Mouse (Mus musculus) adrenal gland, postnatal 10 days (tissue): ENCODE data around the gene A930033H14Rik. TPM values are rescaled to one million over a fixed set of nuclear protein-coding genes. Genes with fewer than 3 reads are reported as not detected.

Experiments used
- DNase-seq: peaks from one replicate; pipeline ENCODE4 v3.0.0; 2021; ENCODE audit warnings: mixed read lengths
- total RNA-seq, 2 experiments: library from RNA; stranded (reverse); gene quantifications; 2 replicates each; pipeline ENCODE4 v1.2.3; 2021

A930033H14Rik gene
- total RNA-seq, 2 experiments from 2014 or later: 2.5 to 4.4 TPM

DNA sequence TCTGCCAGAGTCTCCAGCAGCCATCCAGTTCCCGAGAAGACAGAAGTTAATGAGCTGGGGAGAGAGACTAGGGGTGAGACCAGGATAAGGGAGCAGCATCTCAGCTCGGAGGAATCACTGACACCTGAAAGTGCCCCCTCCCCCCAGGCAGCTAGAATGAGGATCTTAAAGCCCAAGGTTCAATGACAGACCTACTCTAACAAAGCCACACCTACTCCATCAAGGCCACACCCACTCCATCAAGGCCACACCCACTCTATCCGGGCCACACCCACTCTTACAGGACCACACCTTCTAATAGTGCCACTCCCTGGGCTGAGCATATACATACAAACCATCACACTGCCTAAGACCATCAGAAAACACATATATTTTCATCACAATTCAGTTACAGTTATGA is 24.3 kb upstream of the A930033H14Rik start:
- no peak for DNase-seq

GRCm38 (mm10) chr10:69225951-69226350 is 13.1 kb upstream of the A930033H14Rik start:
- no peak for DNase-seq

DNA sequence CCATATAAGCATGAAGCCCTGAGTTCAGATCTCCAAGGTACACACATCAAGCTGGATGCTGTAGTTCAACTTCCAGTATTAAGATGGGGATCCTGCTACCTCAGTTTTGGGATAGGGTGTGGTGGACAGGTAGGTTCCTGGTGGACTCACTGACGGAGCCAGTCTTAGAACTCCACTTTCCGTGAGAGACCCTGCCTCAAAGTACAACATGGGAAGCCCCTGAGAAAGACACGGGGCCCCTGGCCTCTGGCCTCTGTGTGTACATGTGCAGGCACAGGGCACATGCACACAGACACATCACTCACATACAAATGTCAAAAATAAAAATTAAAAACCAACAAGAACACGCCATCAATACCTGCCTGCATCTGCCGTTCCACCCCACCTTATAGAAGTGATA is 12.6 kb upstream of the A930033H14Rik start:
- DNase-seq: no peak

DNA sequence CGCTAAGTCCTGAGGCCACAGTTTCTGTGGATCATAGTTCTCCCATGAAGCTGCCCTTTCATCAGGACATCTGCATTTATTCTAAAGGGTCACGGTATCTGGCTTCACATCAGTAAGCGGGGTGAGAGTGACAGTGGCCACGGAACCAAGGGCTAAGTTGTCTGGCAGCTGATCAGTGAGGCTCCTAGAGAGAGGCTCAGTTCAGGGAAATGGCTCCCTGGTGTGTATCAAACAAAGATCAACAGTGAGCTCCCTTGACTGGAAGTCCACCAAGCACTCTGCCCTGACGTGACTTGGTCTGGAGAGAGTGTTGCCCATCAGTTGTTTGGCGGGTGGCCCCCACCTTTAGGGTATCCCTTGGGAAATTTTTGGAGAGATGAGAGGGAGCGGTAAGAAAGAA is 11.4 kb upstream of the A930033H14Rik start:
- DNase-seq: no peak

- no peak for DNase-seq
Observed at GRCm38 (mm10) chr10:69223232-69223631, 10.3 kb upstream of the A930033H14Rik start.

DNA sequence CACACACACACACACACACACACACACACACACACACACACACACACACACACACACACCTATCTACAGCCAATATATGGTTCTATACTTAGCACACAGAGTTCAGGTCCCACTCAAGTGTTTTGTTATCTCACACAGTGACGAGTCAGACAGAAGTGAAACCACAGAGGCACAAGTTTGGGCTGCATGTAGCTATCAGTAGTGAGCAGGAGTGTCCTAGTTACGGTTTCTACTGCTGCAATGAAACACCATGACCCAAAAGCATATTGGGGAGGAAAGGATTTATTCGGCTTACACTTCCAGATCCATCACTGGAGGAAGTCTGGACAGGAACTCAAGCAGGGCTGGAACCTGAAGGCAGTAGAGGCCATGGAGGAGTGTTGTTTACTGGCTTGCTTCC is 9.1 kb upstream of the A930033H14Rik start:
- DNase-seq: no peak

DNA sequence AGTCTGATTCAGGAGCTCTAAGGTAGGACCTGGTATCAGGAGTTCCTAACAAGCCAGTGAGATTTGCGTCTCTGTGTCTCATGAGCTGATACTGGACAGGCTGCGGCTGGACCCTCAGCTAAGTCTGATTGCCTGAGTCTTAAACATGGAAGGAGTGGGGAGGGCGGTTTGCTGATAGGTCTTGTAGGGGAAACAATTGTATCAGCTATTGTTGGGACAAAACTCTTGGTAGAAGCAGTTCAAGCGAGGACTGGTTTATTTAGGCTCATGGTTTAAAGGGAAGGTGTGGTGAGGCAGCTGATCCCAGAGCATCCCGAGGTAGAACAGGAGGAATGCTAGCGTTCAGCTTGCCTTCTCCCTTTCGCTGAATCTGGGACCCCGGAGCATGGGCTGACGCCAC is 8.2 kb upstream of the A930033H14Rik start:
- no peak for DNase-seq

GRCm38 (mm10) chr10:69220296-69220695 is 7.4 kb upstream of the A930033H14Rik start:
- no peak for DNase-seq

GRCm38 (mm10) chr10:69219289-69219626 is 6.4 kb upstream of the A930033H14Rik start:
- no peak for DNase-seq

- DNase-seq: peak; percentile 53
Observed at GRCm38 (mm10) chr10:69218458-69219288, 5.8 kb upstream of the A930033H14Rik start.

- DNase-seq: no peak
Observed at GRCm38 (mm10) chr10:69217127-69217690, 4.3 kb upstream of the A930033H14Rik start.

GRCm38 (mm10) chr10:69213986-69214385 is 1.1 kb upstream of the A930033H14Rik start:
- peak; percentile 37 for DNase-seq

DNA sequence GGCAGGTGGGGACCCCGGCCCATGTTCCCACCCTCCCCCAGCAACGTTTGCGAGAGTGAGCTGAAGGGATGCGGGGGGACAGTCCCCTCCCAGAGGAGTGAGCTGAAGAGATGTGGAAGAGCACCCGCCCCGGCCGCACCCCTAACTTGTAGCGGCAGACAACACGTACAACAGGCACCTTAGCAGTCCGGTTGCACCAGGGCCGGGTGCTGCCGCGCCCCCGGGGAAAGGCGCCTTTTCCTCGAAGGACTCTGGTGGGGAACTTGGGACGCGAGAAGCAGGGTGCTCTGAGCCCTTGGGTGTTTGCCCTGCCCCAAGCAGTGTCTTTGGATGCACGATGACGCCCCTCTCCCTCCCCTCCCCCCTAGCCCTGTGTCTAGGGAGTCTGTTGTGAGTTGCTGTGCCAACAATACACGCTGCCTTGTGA is 566 bp upstream of the A930033H14Rik start:
- DNase-seq: no peak

DNA sequence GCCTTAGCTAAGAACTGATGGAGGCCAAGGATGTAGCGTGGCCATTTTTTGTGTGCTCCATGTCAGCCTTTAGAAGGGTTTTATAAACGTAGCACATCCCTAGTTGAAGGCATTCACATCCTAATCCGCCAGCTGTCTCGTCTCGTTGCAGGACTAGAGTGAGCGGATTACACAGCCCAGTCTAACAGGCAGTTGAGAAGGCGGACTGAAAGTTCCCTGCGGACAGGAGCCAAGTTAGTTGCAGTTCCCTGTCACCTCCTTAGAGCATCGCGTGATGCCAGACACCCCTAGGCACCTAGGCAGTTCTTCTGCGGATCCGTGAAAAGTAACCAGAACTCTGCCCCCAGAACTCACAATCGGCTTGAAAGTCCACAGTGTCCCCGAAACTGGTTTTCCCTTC is 922 bp downstream of the A930033H14Rik start:
- DNase-seq: peak; percentile 47

DNA sequence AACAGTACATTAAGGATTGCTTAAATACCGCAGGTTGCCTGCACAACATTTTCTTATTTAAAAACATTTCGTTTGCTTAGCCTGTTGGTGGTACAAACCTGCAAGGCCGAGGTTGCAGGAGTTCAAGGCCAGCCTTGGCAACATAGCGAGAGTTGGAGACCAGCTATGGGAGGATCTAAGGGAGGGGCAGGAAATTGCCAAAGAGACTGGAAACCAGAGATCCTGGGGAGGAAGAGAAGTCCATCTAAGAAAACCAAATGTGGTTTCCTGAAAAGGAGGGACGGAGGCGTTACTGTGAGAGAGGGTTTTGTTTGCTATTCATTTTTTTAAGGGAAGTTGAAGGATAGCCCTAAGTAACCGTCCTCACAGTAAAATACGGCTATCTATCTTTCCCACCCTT is 1.3 kb downstream of the A930033H14Rik start:
- DNase-seq: peak; percentile 67

GRCm38 (mm10) chr10:69210659-69211058 is 2.2 kb downstream of the A930033H14Rik start:
- DNase-seq: no peak

GRCm38 (mm10) chr10:69210006-69210405 is 2.9 kb downstream of the A930033H14Rik start:
- DNase-seq: no peak

GRCm38 (mm10) chr10:69208705-69209104 is 4.2 kb downstream of the A930033H14Rik start:
- DNase-seq: no peak

DNA sequence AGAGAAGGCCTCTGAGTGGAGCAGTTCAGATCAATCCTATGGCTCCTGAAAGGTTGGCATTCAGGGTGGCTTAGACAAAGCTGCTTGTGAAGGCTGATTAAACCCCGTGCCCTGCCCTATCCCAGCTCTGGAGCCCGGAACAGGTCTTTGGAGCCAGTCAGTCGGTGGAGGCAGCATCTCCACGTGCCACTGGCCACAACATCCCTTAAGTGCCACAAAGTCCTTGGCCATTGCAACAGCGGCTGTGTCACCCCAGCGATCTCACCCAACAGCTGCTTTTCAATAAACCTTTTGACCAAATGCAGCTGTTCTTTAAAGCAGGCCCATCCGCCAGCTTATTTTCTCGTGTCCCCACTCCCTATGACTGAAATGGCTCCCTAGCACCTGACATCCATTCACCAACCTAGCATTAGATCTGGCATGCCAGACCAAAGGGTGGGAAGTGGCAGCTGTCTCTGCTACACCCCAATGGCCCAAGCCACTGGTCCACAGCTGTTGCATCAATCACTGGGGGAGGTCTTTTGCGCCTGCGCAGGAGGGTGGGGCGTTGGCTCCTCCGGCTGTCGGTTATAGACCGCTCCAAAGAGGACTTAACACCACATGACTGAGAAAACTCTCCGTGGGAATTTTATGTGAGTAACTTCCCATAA is 4.8 kb downstream of the A930033H14Rik start:
- no peak for DNase-seq

DNA sequence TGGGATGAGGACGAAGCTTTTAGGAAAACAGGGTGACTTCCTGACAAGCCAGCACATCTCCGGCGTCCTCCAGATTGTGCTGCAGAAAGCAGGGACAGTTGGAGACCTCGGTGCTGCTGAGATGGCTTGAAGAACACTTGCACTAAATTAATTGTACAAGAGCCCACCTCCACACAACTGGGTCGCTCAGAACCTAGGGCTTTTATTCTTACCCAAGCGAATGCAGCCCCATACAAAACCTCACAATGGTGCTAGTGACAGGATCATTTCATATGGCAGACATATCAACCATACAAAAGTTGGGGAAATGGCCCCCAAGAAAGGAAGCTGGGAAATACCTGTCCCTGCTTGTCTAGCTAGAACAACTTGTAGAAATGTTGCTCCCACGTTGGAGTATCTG is 5.4 kb downstream of the A930033H14Rik start:
- no peak for DNase-seq

DNA sequence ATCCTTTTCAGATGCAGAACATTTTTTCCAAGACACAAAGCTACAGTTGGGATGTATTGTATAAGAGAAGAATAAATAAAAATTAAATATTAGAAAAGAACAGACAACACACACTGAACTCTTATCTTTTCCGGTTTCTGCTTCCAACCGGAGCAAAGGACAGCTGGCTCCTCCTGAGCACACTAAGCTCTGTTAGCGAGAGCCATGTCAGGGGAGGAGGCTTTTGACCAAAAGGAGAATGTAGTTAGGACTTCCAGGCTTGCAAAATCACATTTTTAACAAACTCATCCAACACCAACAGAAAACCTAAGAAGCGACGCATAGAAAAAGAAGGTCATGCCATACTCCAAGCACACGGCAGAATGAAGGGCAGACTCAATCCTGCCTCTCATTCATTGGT is 6.8 kb downstream of the A930033H14Rik start:
- DNase-seq: no peak

GRCm38 (mm10) chr10:69204677-69205400 is 8.1 kb downstream of the A930033H14Rik start:
- DNase-seq: peak; percentile 26

DNA sequence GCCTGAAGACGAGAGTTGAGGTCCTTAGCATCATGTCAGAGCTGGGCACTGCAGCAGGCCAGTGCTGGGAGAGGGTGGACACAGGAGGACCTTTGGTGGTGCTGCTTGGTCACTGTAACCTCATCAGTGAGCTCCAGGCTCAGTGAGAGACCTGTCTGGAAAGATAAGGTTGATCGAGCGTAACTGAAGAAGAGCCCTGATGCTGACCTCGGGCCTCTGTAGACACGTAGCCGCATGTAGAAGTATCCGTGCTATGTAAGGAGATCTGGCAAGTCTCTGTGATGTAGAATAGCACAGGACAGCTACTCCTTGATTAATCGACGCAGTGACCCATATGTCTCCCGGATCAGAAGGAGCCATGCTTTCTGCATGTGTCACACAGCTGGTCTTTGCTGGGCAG is 19.2 kb downstream of the A930033H14Rik start:
- no peak for DNase-seq
